Mouse (Mus musculus) stomach, embryonic 14.5 days (tissue): Measurements from ENCODE around the gene 5730507C01Rik. TPM values are rescaled to one million over a fixed set of nuclear protein-coding genes. Genes with fewer than 3 reads are reported as not detected.
"Not testable (repeated sequence)": the region's sequence is repeated elsewhere in the genome, so short reads cannot be mapped to it uniquely, and the experiment has no call there.

Source experiments
- ATAC-seq: fragments of 200-750 bp; cut with Nextera tagmentation; 2 replicates; pipeline ENCODE4 v1.8.0; 2017; ENCODE audit warnings: low read depth, moderate TSS enrichment; ENCODE audit not compliant: insufficient number of reproducible peaks, insufficient read depth, low FRiP score
- H3K27ac ChIP-seq: fragments of 300-500 bp; sonication (generic); 2 replicates; pipeline ENCODE4 v1.5.1; 2014; ENCODE audit warnings: mild to moderate bottlenecking, low read length, moderate library complexity, mixed read lengths
- H3K27me3 ChIP-seq: fragments of 300-500 bp; sonication (generic); 2 replicates; pipeline ENCODE4 v1.6.1; 2014; ENCODE audit warnings: low read length, control low read depth, mixed read lengths; ENCODE audit not compliant: control insufficient read depth, insufficient read depth
- H3K36me3 ChIP-seq: fragments of 300-500 bp; sonication (generic); 2 replicates; pipeline ENCODE4 v1.6.1; 2014; ENCODE audit warnings: mild to moderate bottlenecking, control low read depth, low read length, moderate library complexity, mixed read lengths; ENCODE audit not compliant: control insufficient read depth, insufficient read depth
- H3K4me1 ChIP-seq: fragments of 300-500 bp; sonication (generic); 2 replicates; pipeline ENCODE4 v1.6.1; 2014; ENCODE audit warnings: low read length, control low read depth, mixed read lengths; ENCODE audit not compliant: control insufficient read depth, insufficient read depth
- H3K4me2 ChIP-seq: fragments of 300-500 bp; sonication (generic); replicated peaks from 2 replicates; pipeline ENCODE4 v1.6.1; 2014; ENCODE audit warnings: low read depth, low read length, control low read depth
- H3K4me3 ChIP-seq: fragments of 300-500 bp; sonication (generic); 2 replicates; pipeline ENCODE4 v1.5.1; 2014; ENCODE audit warnings: low read depth, low read length, control low read depth
- H3K9ac ChIP-seq: fragments of 300-500 bp; sonication (generic); replicated peaks from 2 replicates; pipeline ENCODE4 v1.6.1; 2014; ENCODE audit warnings: low read depth, mild to moderate bottlenecking, control low read depth, low read length, moderate library complexity, mixed read lengths
- H3K9me3 ChIP-seq: fragments of 300-500 bp; sonication (generic); 2 replicates; pipeline ENCODE4 v1.6.1; 2016; ENCODE audit warnings: low read depth, low read length, control low read depth; ENCODE audit not compliant: control insufficient read depth
- WGBS: fragments of 180-500 bp; shearing (Covaris S2); extraction: QIAGEN DNeasy Blood & Tissue Kit; methylation state at CpG from one replicate; pipeline ENCODE4 v1.1.7; 2014; 5-methylcytosine and 5-hydroxymethylcytosine counted together
- polyA plus RNA-seq: library from polyadenylated mRNA; unstranded; fragments of >200 nt; fragmentation: Nextera tagmentation; extraction: Ambion mirVana; gene quantifications from 2 replicates; pipeline ENCODE4 v1.2.1, GENCODE M21; 2014

The 5730507C01Rik gene
- 2.7 and 3.4 TPM in 2 replicates for polyA plus RNA-seq

- Histone ChIP-seq H3K4me1 (no peaks in the 10 kb centered on the region), H3K4me2 (peak within 1 kb of the TSS; percentile 41), H3K36me3 (no peaks in the 10 kb centered on the region), H3K9me3 (0 out of 2 replicates have a peak, but pooled peaks cover 8% of the 10 kb centered on the region), H3K27ac (no peak within 1 kb of the TSS), H3K27me3 (no peaks in the 10 kb centered on the region), H3K9ac (peak within 1 kb of the TSS; percentile 33; the same call in 1 of the 2 replicates), H3K4me3 (peak within 1 kb of the TSS; percentile 36)
- peak; percentile 63; the same call in 1 of the 2 replicates for ATAC-seq
- 5% methylated on average over 36 of the region's 36 CpGs for WGBS
Observed at GRCm38 (mm10) chr12:18514171-18514570, at the start of gene 5730507C01Rik. TSS of gene 5730507C01Rik (plus strand) at chr12:18514510.

DNA sequence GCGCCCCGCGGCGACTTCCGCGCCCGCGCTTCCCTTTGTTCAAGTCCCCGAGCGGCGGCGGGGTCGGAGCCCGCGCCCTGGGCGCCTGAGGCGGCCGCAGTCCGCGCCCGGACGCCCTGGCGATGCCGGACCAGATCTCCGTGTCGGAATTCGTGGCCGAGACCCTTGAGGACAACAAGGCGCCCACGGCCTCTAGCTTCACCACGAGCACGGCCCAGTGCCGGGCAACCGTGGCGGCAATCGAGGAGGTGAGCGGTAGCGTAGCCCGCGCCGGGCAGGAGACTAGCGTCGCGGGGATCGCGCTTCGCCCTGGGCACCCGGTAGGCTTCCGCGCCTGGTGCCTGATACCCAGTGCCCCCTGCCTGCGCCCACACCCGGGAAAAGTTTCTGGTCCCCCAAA lies 306 bp downstream of the 5730507C01Rik start:
- H3K27ac ChIP-seq, H3K36me3 ChIP-seq, H3K27me3 ChIP-seq, ATAC-seq, H3K4me1 ChIP-seq, H3K9me3 ChIP-seq: not testable (repeated sequence)
- Histone ChIP-seq H3K4me3 (peak overlapping the region; percentile 36), H3K4me2 (peak overlapping the region; percentile 41), H3K9ac (peak overlapping the region; percentile 33; the same call in 1 of the 2 replicates)
- WGBS: 3% methylated on average over 49 of the region's 52 CpGs

DNA sequence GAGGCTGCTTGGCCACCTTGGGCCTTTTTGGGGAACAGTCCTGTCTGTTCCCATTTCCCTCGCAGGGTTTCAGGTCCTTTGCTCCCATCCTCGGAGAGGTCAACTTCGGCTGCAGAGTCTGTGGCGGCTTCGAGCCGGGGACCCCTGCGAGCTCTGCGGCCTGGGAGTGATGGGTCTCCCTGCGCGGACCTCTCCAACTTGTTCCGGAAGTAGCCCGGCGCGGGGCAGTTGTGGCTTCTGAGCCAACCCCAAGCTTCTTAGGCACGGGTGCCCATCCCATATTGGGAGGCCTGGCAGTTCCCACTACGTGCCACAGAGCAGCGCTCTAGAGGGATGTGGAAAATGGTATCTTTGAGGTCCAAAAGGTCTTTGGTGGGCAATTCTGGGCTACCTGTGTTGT lies 767 bp downstream of the 5730507C01Rik start:
- not testable (repeated sequence) for H3K27ac ChIP-seq, H3K27me3 ChIP-seq, ATAC-seq, H3K9me3 ChIP-seq, H3K9ac ChIP-seq, H3K36me3 ChIP-seq, H3K4me1 ChIP-seq
- H3K4me3 ChIP-seq: peak overlapping the region; percentile 36; the same call in 1 of the 2 replicates
- peak overlapping the region; percentile 30; the same call in 1 of the 2 replicates for H3K4me2 ChIP-seq
- 20% methylated on average over 17 of the region's 17 CpGs for WGBS
